Mouse (Mus musculus) spleen, postnatal 14 days (tissue): ENCODE data around the gene Trim10.

Source experiments
- DNase-seq, 2 experiments: peaks; one replicate each; pipeline ENCODE4 v3.0.0; 2021 to 2022; ENCODE audit warnings: low spot score in 2 of 2

Trim10 gene

GRCm38 (mm10) chr17:36909802-36910201 lies 40.4 kb downstream of the Trim10 start:
- DNase-seq, result no peak

- DNase-seq, result no peak
Measured at GRCm38 (mm10) chr17:36912031-36912430, 42.7 kb downstream of the Trim10 start.

GRCm38 (mm10) chr17:36914108-36914507 lies 44.7 kb downstream of the Trim10 start:
- peak; percentile 40 to 64 for DNase-seq

GRCm38 (mm10) chr17:36915076-36915475 lies 45.7 kb downstream of the Trim10 start:
- DNase-seq, result peak; percentile 12 to 60

- no peak for DNase-seq
Measured at GRCm38 (mm10) chr17:36920239-36920638, 50.9 kb downstream of the Trim10 start.

GRCm38 (mm10) chr17:36922715-36923114 lies 53.3 kb downstream of the Trim10 start:
- DNase-seq, result no peak

GRCm38 (mm10) chr17:36923491-36923890 lies 54.1 kb downstream of the Trim10 start:
- no peak for DNase-seq
